Mouse (Mus musculus): ENCODE measurements at regions not wholly inside any gene's neighbourhood (a gene's known extent, or its start where the extent isn't known, plus 50 kb on each side); places are given as distances from the start of the nearest gene placed in this dataset.

GRCm38 (mm10) chr1:190383256-190383838, 212.8 kb upstream of the Prox1 start:
- H3K27ac ChIP-seq: no peak overlapping the region
- no peak for DNase-seq (ENCODE audit: low spot score)
- no peak overlapping the region for H3K4me3 ChIP-seq
- H3K4me1 ChIP-seq: peaks cover 6% of the 10 kb centered on the region; the same call in 1 of the 2 replicates
- WGBS: 89% methylated on average over 10 of the region's 10 CpGs
- H3K9me3 ChIP-seq (replicated peaks): no peaks in the 10 kb centered on the region
- peaks cover 7% of the 10 kb centered on the region; the same call in 1 of the 2 replicates for H3K27me3 ChIP-seq (ENCODE audit: low read depth, poor library complexity, severe bottlenecking)
- H3K36me3 ChIP-seq: no peaks in the 10 kb centered on the region

DNA sequence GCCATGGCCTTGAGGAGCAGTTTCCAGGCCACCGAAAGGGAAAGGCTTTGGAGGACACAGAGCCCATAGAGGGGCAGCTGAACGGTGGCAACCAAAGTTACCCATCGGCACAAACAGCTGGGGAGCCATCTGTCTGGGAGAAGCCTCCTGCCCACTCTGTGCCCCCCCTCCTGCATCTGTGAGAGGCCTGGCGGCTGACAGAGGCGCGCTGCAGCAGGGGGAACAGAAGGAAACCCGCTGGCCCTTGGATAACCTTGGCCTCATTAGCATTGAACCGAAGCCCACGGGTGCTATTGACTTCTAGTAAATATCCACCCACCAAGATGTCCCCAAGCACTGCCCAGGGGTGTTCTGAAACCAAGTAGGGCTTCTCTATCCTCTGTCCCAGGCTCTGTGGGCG, 209.6 kb upstream of the Prox1 start:
- Histone ChIP-seq H3K4me1 (peaks cover 6% of the 10 kb centered on the region; the same call in 1 of the 2 replicates), H3K4me3 (no peak overlapping the region), H3K36me3 (no peaks in the 10 kb centered on the region), H3K27ac (no peak overlapping the region), H3K9me3 (replicated peaks) (no peaks in the 10 kb centered on the region), H3K27me3 (ENCODE audit: low read depth, poor library complexity, severe bottlenecking) (peaks cover 12% of the 10 kb centered on the region; the same call in 1 of the 2 replicates)
- no peak for DNase-seq (ENCODE audit: low spot score)
- 58% methylated on average over 10 of the region's 10 CpGs for WGBS

DNA sequence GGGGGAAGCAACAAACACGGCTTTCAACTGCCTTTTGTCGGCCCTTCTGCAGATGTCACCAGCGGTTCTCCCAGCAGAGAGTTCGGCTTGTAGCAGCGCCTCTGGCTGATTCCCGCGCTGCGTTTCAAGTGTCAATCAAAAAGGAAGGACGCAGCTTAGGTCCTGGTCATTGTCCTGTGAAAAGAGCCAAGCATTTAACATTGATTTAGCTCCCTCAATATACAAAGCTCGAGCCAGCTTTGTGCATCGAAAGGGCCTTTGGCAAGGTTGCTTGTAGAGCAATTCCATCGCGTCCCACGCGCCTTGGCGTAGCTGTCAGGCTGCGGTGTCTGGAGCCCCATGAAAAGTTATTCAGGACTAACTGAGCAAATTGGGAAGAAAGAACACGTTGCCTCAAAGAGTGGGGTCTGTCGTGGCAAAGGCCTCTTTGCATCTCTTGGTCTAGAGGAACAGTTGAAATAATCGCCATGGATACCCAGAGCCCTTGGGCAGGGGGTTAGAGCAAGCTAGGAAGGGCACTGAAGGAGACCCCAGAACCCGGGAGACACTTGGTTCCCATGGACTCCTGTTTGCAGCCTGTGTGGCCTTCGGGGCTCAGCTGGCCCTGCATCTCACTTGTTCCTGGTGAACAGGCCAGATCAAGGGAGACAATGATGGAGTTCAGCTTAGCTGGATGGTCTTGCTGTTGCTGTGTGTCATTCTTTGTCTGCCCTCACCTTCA, 204.8 kb upstream of the Prox1 start:
- Histone ChIP-seq H3K4me1 (peaks cover 5% of the 10 kb centered on the region; the same call in 1 of the 2 replicates), H3K36me3 (no peaks in the 10 kb centered on the region), H3K9me3 (replicated peaks) (no peaks in the 10 kb centered on the region), H3K27me3 (ENCODE audit: low read depth, poor library complexity, severe bottlenecking) (0 out of 2 replicates have a peak, but pooled peaks cover 10% of the 10 kb centered on the region), H3K27ac (no peak overlapping the region), H3K4me3 (no peak overlapping the region)
- no peak for DNase-seq (ENCODE audit: low spot score)
- 65% methylated on average over 22 of the region's 22 CpGs for WGBS

DNA sequence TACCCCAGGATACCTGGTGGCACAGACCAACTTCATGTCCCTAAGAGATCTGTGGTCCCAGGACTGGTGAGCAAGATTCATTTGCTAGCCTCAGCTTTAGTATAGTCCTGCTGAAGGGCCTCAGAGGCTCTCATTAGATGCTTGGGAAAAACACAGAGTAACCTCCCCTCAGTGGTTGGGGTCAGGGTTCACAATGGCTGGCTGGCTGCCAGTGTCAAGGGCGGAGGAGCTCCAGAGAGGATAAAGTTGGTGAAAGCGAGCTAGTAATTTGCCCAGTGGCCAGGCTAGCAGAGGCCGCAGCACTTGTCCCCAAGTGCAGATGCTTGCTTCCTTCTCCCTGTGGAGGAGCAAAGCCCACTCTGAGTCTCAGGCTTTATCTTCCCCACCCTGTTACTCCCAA, 203.8 kb upstream of the Prox1 start:
- H3K27ac ChIP-seq: no peak overlapping the region
- H3K36me3 ChIP-seq: no peaks in the 10 kb centered on the region
- 66% methylated on average over 3 of the region's 3 CpGs for WGBS
- no peaks in the 10 kb centered on the region for H3K9me3 ChIP-seq (replicated peaks)
- no peak for DNase-seq (ENCODE audit: low spot score)
- no peaks in the 10 kb centered on the region for H3K4me1 ChIP-seq
- 0 out of 2 replicates have a peak, but pooled peaks cover 8% of the 10 kb centered on the region for H3K27me3 ChIP-seq (ENCODE audit: low read depth, poor library complexity, severe bottlenecking)
- H3K4me3 ChIP-seq: no peak overlapping the region

GRCm38 (mm10) chr1:190366631-190367030, 196.1 kb upstream of the Prox1 start:
- no peak overlapping the region for H3K27ac ChIP-seq
- no peaks in the 10 kb centered on the region for H3K4me1 ChIP-seq
- H3K4me3 ChIP-seq: no peak overlapping the region
- 82% methylated on average over 8 of the region's 8 CpGs for WGBS
- H3K27me3 ChIP-seq (ENCODE audit: low read depth, poor library complexity, severe bottlenecking): no peaks in the 10 kb centered on the region
- no peak for DNase-seq (ENCODE audit: low spot score)
- no peaks in the 10 kb centered on the region for H3K36me3 ChIP-seq
- no peaks in the 10 kb centered on the region for H3K9me3 ChIP-seq (replicated peaks)

GRCm38 (mm10) chr1:190365126-190365525, 194.6 kb upstream of the Prox1 start:
- Histone ChIP-seq H3K4me3 (no peak overlapping the region), H3K9me3 (replicated peaks) (no peaks in the 10 kb centered on the region), H3K4me1 (no peaks in the 10 kb centered on the region), H3K27me3 (ENCODE audit: low read depth, poor library complexity, severe bottlenecking) (no peaks in the 10 kb centered on the region), H3K27ac (no peak overlapping the region), H3K36me3 (no peaks in the 10 kb centered on the region)
- 93% methylated on average over 11 of the region's 11 CpGs for WGBS
- DNase-seq (ENCODE audit: low spot score): no peak

GRCm38 (mm10) chr1:190360661-190361060, 190.1 kb upstream of the Prox1 start:
- WGBS: 92% methylated on average over 5 of the region's 5 CpGs
- no peaks in the 10 kb centered on the region for H3K27me3 ChIP-seq (ENCODE audit: low read depth, poor library complexity, severe bottlenecking)
- H3K9me3 ChIP-seq (replicated peaks): no peaks in the 10 kb centered on the region
- no peak for DNase-seq (ENCODE audit: low spot score)
- H3K4me1 ChIP-seq: no peaks in the 10 kb centered on the region
- no peak overlapping the region for H3K4me3 ChIP-seq
- no peaks in the 10 kb centered on the region for H3K36me3 ChIP-seq
- no peak overlapping the region for H3K27ac ChIP-seq

- Histone ChIP-seq H3K9me3 (replicated peaks) (no peaks in the 10 kb centered on the region), H3K27ac (no peak overlapping the region), H3K27me3 (ENCODE audit: low read depth, poor library complexity, severe bottlenecking) (peaks cover 4% of the 10 kb centered on the region; the same call in 1 of the 2 replicates), H3K4me1 (no peaks in the 10 kb centered on the region), H3K4me3 (no peak overlapping the region), H3K36me3 (no peaks in the 10 kb centered on the region)
- WGBS: 78% methylated on average over 5 of the region's 5 CpGs
- DNase-seq (ENCODE audit: low spot score): no peak
Measured at GRCm38 (mm10) chr1:190357779-190358178, 187.3 kb upstream of the Prox1 start.

DNA sequence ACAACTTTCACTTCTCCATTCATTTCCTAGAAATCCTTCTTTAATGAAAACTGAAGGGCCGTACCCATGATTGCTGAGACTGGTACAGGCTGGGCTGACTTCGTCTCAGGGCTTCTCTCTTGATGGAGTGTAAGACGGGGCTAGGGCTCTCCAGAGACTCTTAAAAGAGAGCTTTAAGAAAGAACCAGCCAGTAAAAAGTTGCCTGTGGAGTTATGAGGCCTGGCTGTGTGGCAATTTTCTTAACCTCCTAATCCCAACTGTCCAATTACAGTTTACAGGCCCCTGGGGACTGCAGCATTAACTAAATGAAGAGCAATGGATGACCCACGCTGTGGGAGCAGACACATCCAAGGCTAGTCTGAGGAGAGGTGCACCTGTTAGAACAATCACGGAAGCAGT, 177.1 kb upstream of the Prox1 start:
- 66% methylated on average over 5 of the region's 5 CpGs for WGBS
- Histone ChIP-seq H3K4me3 (no peak overlapping the region), H3K9me3 (replicated peaks) (no peaks in the 10 kb centered on the region), H3K4me1 (peaks cover 15% of the 10 kb centered on the region), H3K27me3 (ENCODE audit: low read depth, poor library complexity, severe bottlenecking) (peaks cover 50% of the 10 kb centered on the region; the same call in 1 of the 2 replicates), H3K27ac (no peak overlapping the region), H3K36me3 (no peaks in the 10 kb centered on the region)
- DNase-seq (ENCODE audit: low spot score): no peak

GRCm38 (mm10) chr1:190340715-190341114, 170.2 kb upstream of the Prox1 start:
- WGBS: 78% methylated on average over 8 of the region's 8 CpGs
- Histone ChIP-seq H3K27me3 (ENCODE audit: low read depth, poor library complexity, severe bottlenecking) (peaks cover 73% of the 10 kb centered on the region), H3K36me3 (no peaks in the 10 kb centered on the region), H3K27ac (no peak overlapping the region), H3K9me3 (replicated peaks) (no peaks in the 10 kb centered on the region), H3K4me3 (no peak overlapping the region), H3K4me1 (peaks cover 12% of the 10 kb centered on the region)
- no peak for DNase-seq (ENCODE audit: low spot score)

DNA sequence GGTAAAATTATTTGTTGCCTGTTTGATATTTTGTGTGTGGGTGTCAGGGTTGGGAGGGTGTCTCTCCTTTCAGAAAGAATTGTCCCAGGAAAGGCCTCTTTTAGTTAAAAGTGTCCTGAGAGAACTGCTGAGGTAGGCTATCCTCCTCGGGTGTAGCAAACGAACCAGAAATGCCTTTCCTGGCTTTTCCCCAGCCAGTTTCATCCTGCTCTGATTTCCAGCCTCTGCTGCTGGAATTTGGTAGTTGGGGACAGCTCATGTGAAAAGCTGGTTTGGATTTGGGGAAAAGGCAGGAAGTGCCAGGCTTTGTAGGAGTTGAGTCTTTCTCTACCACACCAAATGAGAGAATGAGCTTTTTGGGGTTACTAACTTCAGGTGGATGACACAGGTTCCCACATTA, 164.0 kb upstream of the Prox1 start:
- Histone ChIP-seq H3K27ac (no peak overlapping the region), H3K4me3 (no peak overlapping the region), H3K36me3 (no peaks in the 10 kb centered on the region), H3K27me3 (ENCODE audit: low read depth, poor library complexity, severe bottlenecking) (peaks cover 69% of the 10 kb centered on the region), H3K4me1 (peaks cover 6% of the 10 kb centered on the region), H3K9me3 (replicated peaks) (no peaks in the 10 kb centered on the region)
- no peak for DNase-seq (ENCODE audit: low spot score)
- 32% methylated on average over 2 of the region's 2 CpGs for WGBS

- no peak for DNase-seq (ENCODE audit: low spot score)
- WGBS: 39% methylated on average over 8 of the region's 8 CpGs
- peaks cover 69% of the 10 kb centered on the region for H3K27me3 ChIP-seq (ENCODE audit: low read depth, poor library complexity, severe bottlenecking)
Measured at GRCm38 (mm10) chr1:190334053-190334452, 163.5 kb upstream of the Prox1 start.

GRCm38 (mm10) chr1:190332001-190332400, 161.5 kb upstream of the Prox1 start:
- Histone ChIP-seq H3K9me3 (replicated peaks) (no peaks in the 10 kb centered on the region), H3K27me3 (ENCODE audit: low read depth, poor library complexity, severe bottlenecking) (peaks cover 65% of the 10 kb centered on the region), H3K36me3 (no peaks in the 10 kb centered on the region), H3K4me1 (peaks cover 6% of the 10 kb centered on the region), H3K4me3 (no peak overlapping the region), H3K27ac (no peak overlapping the region)
- no peak for DNase-seq (ENCODE audit: low spot score)
- WGBS: 79% methylated on average over 3 of the region's 3 CpGs

More at GRCm38 (mm10) chr1:190334053-190334452, 163.5 kb upstream of the Prox1 start:
- H3K27ac ChIP-seq: no peak overlapping the region
- H3K9me3 ChIP-seq (replicated peaks): no peaks in the 10 kb centered on the region
- H3K4me1 ChIP-seq: peaks cover 6% of the 10 kb centered on the region
- no peaks in the 10 kb centered on the region for H3K36me3 ChIP-seq
- no peak overlapping the region for H3K4me3 ChIP-seq

All from limb, embryonic 10.5 days (tissue).